ENCODE assay signal across 25 mouse cellular contexts in the genomic region with DNA sequence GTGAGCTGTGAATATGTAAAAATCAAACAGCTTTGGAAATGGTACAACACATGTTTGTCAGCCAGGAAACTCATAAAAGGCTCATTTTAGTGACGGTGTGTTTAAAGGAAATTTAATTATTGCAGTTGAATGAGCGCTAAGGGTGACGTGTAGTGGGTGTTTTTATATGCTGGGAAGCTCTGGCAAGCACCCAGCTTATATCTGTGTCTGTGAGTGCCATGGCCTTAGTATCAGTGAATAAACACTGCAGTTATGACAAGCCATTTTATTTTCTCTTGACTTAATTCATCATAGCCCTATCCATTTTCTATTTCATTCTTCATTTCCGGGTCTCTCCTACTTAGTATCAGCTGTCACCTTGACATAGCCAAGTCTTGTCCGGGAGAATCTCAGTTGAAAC.
DNase-seq lines count a peak whose midpoint lies in the region; ATAC-seq and TF ChIP-seq lines count a peak whose summit lies in the region.
"Had no signal": no experiment of that assay in that cellular context is flagged by ENCODE, and none has a peak within 500 bp of the region (broad histone marks: within the 10 kb centered on the region; RNA-seq: fewer than 3 reads in every experiment).

No protein-coding gene starts in this region.

- no peak overlapping the region for H3K4me2 ChIP-seq in forebrain, embryonic 14.5 days (ENCODE audit: low read length)
- no peak overlapping the region for H3K4me2 ChIP-seq in forebrain, embryonic 15.5 days (replicated peaks)
- no peak overlapping the region for H3K4me2 ChIP-seq in lung, embryonic 15.5 days
- H3K4me2 ChIP-seq in lung, postnatal 0 days (replicated peaks; ENCODE audit: low read depth, low read length) = no peak overlapping the region
- H3K4me2 ChIP-seq: embryonic facial prominence, embryonic 12.5 days; embryonic facial prominence, embryonic 15.5 days; heart, embryonic 13.5 days; hindbrain, embryonic 14.5 days had no signal

- TF ChIP-seq POLR2A in MEL (IDR thresholded peaks at IDR 0.05; ENCODE audit: control insufficient read depth in 1 of 2, insufficient read depth in 1 of 2, low read depth in 1 of 2, low read length in 2 of 2, poor library complexity in 1 of 2) = no peak
- no peak for TF ChIP-seq POLR2A in brain, embryonic 14.5 days (IDR thresholded peaks at IDR 0.05; ENCODE audit: borderline replicate concordance, extremely low read depth, insufficient read depth, insufficient read length, poor library complexity, severe bottlenecking)

- H3K79me2 ChIP-seq in MEL (ENCODE audit: control insufficient read depth, insufficient read depth, low read length, poor library complexity) = no peaks in the 10 kb centered on the region

- H3K9ac ChIP-seq in forebrain, embryonic 14.5 days (ENCODE audit: low read length) = no peak overlapping the region
- H3K9ac ChIP-seq in forebrain, embryonic 15.5 days (replicated peaks) = no peak overlapping the region
- no peak overlapping the region for H3K9ac ChIP-seq in lung, embryonic 15.5 days
- no peak overlapping the region for H3K9ac ChIP-seq in lung, postnatal 0 days (replicated peaks; ENCODE audit: low read depth)
- no peak overlapping the region for H3K9ac ChIP-seq in MEL (ENCODE audit: control insufficient read depth, low read depth, low read length, poor library complexity, severe bottlenecking)
- H3K9ac ChIP-seq: embryonic facial prominence, embryonic 12.5 days; embryonic facial prominence, embryonic 15.5 days; heart, embryonic 13.5 days; hindbrain, embryonic 14.5 days had no signal

- TF ChIP-seq RAD21 in MEL (IDR thresholded peaks at IDR 0.05; ENCODE audit: low read depth, low read length) = no peak

- ATAC-seq in forebrain, embryonic 14.5 days = no peak
- no peak for ATAC-seq in forebrain, embryonic 15.5 days (replicated peaks)
- peak; percentile 46; the same call in 1 of the 2 replicates for ATAC-seq in lung, embryonic 15.5 days (ENCODE audit: borderline replicate concordance, extremely low read depth, low FRiP score, low TSS enrichment)
- ATAC-seq in lung, postnatal 0 days = no peak
- ATAC-seq: activated CD4-positive, CD25-positive, alpha-beta regulatory T cell, adult 4 months; CD4-positive, CD25-positive, alpha-beta regulatory T cell, adult 4 months; forebrain, embryonic 16.5 days; hindbrain, postnatal 0 days; inflammation-experienced regulatory T-cells, adult 6 months had no signal

- TF ChIP-seq EP300 in lung, postnatal 0 days (IDR thresholded peaks at IDR 0.05) = no peak
- TF ChIP-seq EP300 in MEL (IDR thresholded peaks at IDR 0.05; ENCODE audit: low read depth in 1 of 2, low read length in 2 of 2) = 0 out of 4 replicates have a peak, but pooled peaks of 1 of the 2 experiments have one; percentile 5

- WGBS in forebrain, embryonic 14.5 days = 61% methylated on average over 5 of the region's 5 CpGs
- 58% methylated on average over 5 of the region's 5 CpGs for WGBS in forebrain, embryonic 15.5 days
- WGBS in lung, embryonic 15.5 days = 35% methylated on average over 5 of the region's 5 CpGs
- WGBS in lung, postnatal 0 days = 56% methylated on average over 5 of the region's 5 CpGs

- H3K4me3 ChIP-seq in forebrain, embryonic 14.5 days (ENCODE audit: low read depth, low read length) = no peak overlapping the region
- no peak overlapping the region for H3K4me3 ChIP-seq in forebrain, embryonic 15.5 days
- no peak overlapping the region for H3K4me3 ChIP-seq in lung, embryonic 15.5 days
- H3K4me3 ChIP-seq in lung, postnatal 0 days (ENCODE audit: low read depth, low read length) = no peak overlapping the region
- H3K4me3 ChIP-seq in MEL (ENCODE audit: control insufficient read depth in 1 of 2, insufficient read depth in 1 of 2, low read depth in 2 of 2, low read length in 2 of 2) = peak overlapping the region in 1 of 2 experiments; percentile 30; a peak in 1 of 4 replicates
- H3K4me3 ChIP-seq: embryonic facial prominence, embryonic 12.5 days; embryonic facial prominence, embryonic 15.5 days; heart, adult 2 months; heart, embryonic 10.5 days; heart, embryonic 13.5 days had no signal

- no peaks in the 10 kb centered on the region for H3K9me3 ChIP-seq in forebrain, embryonic 14.5 days (replicated peaks; ENCODE audit: control insufficient read depth, low read length)
- H3K9me3 ChIP-seq in forebrain, embryonic 15.5 days = no peaks in the 10 kb centered on the region
- no peaks in the 10 kb centered on the region for H3K9me3 ChIP-seq in lung, embryonic 15.5 days
- H3K9me3 ChIP-seq in lung, postnatal 0 days (ENCODE audit: low read length) = no peaks in the 10 kb centered on the region
- no peaks in the 10 kb centered on the region for H3K9me3 ChIP-seq in MEL (replicated peaks; ENCODE audit: insufficient read depth, low read length)
- H3K9me3 ChIP-seq: embryonic facial prominence, embryonic 12.5 days; embryonic facial prominence, embryonic 15.5 days; heart, embryonic 10.5 days; heart, embryonic 13.5 days had no signal

- H3K36me3 ChIP-seq in forebrain, embryonic 14.5 days (ENCODE audit: control insufficient read depth, insufficient read depth, low read length) = no peaks in the 10 kb centered on the region
- no peaks in the 10 kb centered on the region for H3K36me3 ChIP-seq in forebrain, embryonic 15.5 days
- H3K36me3 ChIP-seq in lung, embryonic 15.5 days = no peaks in the 10 kb centered on the region
- H3K36me3 ChIP-seq in lung, postnatal 0 days (ENCODE audit: insufficient read depth, low read length) = no peaks in the 10 kb centered on the region
- peaks cover 0 to 9% of the 10 kb centered on the region in 2 experiments; a peak in 2 of 4 replicates for H3K36me3 ChIP-seq in MEL (ENCODE audit: control insufficient read depth in 1 of 2, insufficient read depth in 2 of 2, low read length in 2 of 2)
- H3K36me3 ChIP-seq: embryonic facial prominence, embryonic 12.5 days; embryonic facial prominence, embryonic 15.5 days; heart, embryonic 10.5 days; heart, embryonic 13.5 days had no signal

- no peaks in the 10 kb centered on the region for H3K27me3 ChIP-seq in forebrain, embryonic 14.5 days (replicated peaks; ENCODE audit: control insufficient read depth, insufficient read depth, low read length)
- H3K27me3 ChIP-seq in forebrain, embryonic 15.5 days = no peaks in the 10 kb centered on the region
- no peaks in the 10 kb centered on the region for H3K27me3 ChIP-seq in lung, embryonic 15.5 days
- no peaks in the 10 kb centered on the region for H3K27me3 ChIP-seq in lung, postnatal 0 days (replicated peaks; ENCODE audit: insufficient read depth, low read length)
- no peaks in the 10 kb centered on the region for H3K27me3 ChIP-seq in MEL (ENCODE audit: control insufficient read depth in 1 of 2, insufficient read depth in 2 of 2, low read length in 2 of 2)
- H3K27me3 ChIP-seq: embryonic facial prominence, embryonic 12.5 days; embryonic facial prominence, embryonic 15.5 days; heart, embryonic 13.5 days had no signal

- no peaks in the 10 kb centered on the region for H3K4me1 ChIP-seq in forebrain, embryonic 14.5 days (ENCODE audit: control insufficient read depth, insufficient read depth, low read length)
- no peaks in the 10 kb centered on the region for H3K4me1 ChIP-seq in forebrain, embryonic 15.5 days
- H3K4me1 ChIP-seq in lung, embryonic 15.5 days = no peaks in the 10 kb centered on the region
- H3K4me1 ChIP-seq in lung, postnatal 0 days (ENCODE audit: insufficient read depth, low read depth, low read length) = no peaks in the 10 kb centered on the region
- H3K4me1 ChIP-seq in MEL (ENCODE audit: control insufficient read depth in 1 of 2, insufficient read depth in 2 of 2, low read length in 2 of 2) = peaks cover 2 to 6% of the 10 kb centered on the region in 2 experiments; a peak in 2 of 4 replicates
- H3K4me1 ChIP-seq: embryonic facial prominence, embryonic 12.5 days; embryonic facial prominence, embryonic 15.5 days; heart, embryonic 10.5 days; heart, embryonic 13.5 days had no signal

- H3K27ac ChIP-seq in forebrain, embryonic 14.5 days (ENCODE audit: low read depth, low read length) = no peak overlapping the region
- H3K27ac ChIP-seq in forebrain, embryonic 15.5 days (replicated peaks) = no peak overlapping the region
- H3K27ac ChIP-seq in lung, embryonic 15.5 days = no peak overlapping the region
- no peak overlapping the region for H3K27ac ChIP-seq in lung, postnatal 0 days (ENCODE audit: low read length)
- peak overlapping the region; percentile 31; the same call in 1 of the 2 replicates for H3K27ac ChIP-seq in MEL (ENCODE audit: control insufficient read depth, low read depth, low read length)
- H3K27ac ChIP-seq: embryonic facial prominence, embryonic 12.5 days; embryonic facial prominence, embryonic 15.5 days; heart, adult 2 months; heart, embryonic 10.5 days; heart, embryonic 13.5 days; hindbrain, embryonic 14.5 days; hindbrain, postnatal 0 days had no signal

- peak; percentile 10 for DNase-seq in forebrain, embryonic 14.5 days (ENCODE audit: low spot score)
- no peak for DNase-seq in lung, postnatal 0 days (ENCODE audit: low spot score)
- peak; percentile 68 for DNase-seq in MEL (ENCODE audit: low read depth, low spot score)
- peak; percentile 14 for DNase-seq in brain, embryonic 14.5 days (ENCODE audit: low read depth)
- DNase-seq: adrenal gland, adult 8-10 months; adrenal gland, postnatal 25 days; cerebellum, adult 2 months; cerebellum, adult 9-11 months; gastrocnemius, postnatal 10 days; gastrocnemius, postnatal 36 days; heart, adult 2 months; heart, postnatal 14 days; heart, postnatal 4 days had no signal

- TF ChIP-seq CTCF in lung, postnatal 0 days (IDR thresholded peaks at IDR 0.05) = no peak
- TF ChIP-seq CTCF in MEL (IDR thresholded peaks at IDR 0.05 in 2 of 3, conservative IDR thresholded peaks at IDR 0.05 in 1 of 3; ENCODE audit: control insufficient read depth in 1 of 3, insufficient read depth in 1 of 3, low read depth in 2 of 3, low read length in 3 of 3, poor library complexity in 1 of 3, severe bottlenecking in 1 of 3) = no peak
- TF ChIP-seq CTCF in brain, embryonic 14.5 days (IDR thresholded peaks at IDR 0.05; ENCODE audit: borderline replicate concordance, extremely low read depth, insufficient read depth, insufficient read length) = no peak

TF ChIP-seq in MEL, 35 proteins besides CTCF, POLR2A, EP300 and RAD21:
- TF ChIP-seq ETS1 (IDR thresholded peaks at IDR 0.05; ENCODE audit: low read depth, low read length) (peak; percentile 61), USF1 (IDR thresholded peaks at IDR 0.05; ENCODE audit: low read depth, low read length) (no peak), MXI1 (IDR thresholded peaks at IDR 0.05; ENCODE audit: low read depth, low read length) (0 out of 2 replicates have a peak, but pooled peaks have one; percentile 12), MYB (IDR thresholded peaks at IDR 0.05; ENCODE audit: low read depth, low read length) (no peak), MEF2A (IDR thresholded peaks at IDR 0.05; ENCODE audit: extremely low read depth, insufficient replicate concordance, low read depth, low read length, poor library complexity, severe bottlenecking) (no peak)
